Mouse (Mus musculus) embryonic stem cell, embryonic (primary cell): Measurements from ENCODE around the gene Churc1.

Experiments
- CTCF ChIA-PET, 4 experiments: fragments of 300-600 bp in 2 of 4; fragments of 350-600 bp in 2 of 4; sonication (Branson Sonifier 250); formaldehyde crosslinking; loops; one replicate each; lab custom pipeline; 2022; ENCODE audit warnings: inconsistent platforms in 2 of 4; lab: Charles Lee
- POLR2A ChIA-PET, 4 experiments: fragments of 300-600 bp in 2 of 4; fragments of 350-600 bp in 2 of 4; sonication (Branson Sonifier 250); formaldehyde crosslinking; loops; one replicate each; lab custom pipeline; 2022; ENCODE audit warnings: antibody characterized with exemption in 4 of 4, inconsistent platforms in 1 of 4; lab: Charles Lee

Gene Churc1

GRCm38 (mm10) chr12:76765354-76765851 is at the start of gene Churc1, which contains the start of gene Fntb:
TSS of gene Churc1 (plus strand) at chr12:76765538.
TSS of gene Fntb (plus strand) at chr12:76765589.
- CTCF ChIA-PET = interaction anchor here in 2 of 4 experiments (1.0 to 1.6 kb wide), 4 partner anchors 12 to 269 kb away, joined by 3 to 10 read pairs (median 4); no protein-coding TSS in a partner anchor

GRCm38 (mm10) chr12:76718384-76718783 is 47.0 kb upstream of the Churc1 start:
- POLR2A ChIA-PET = interaction anchor here in 1 of 4 experiments (1.0 kb wide), 1 partner anchor 161 kb away, joined by 3 read pairs; no protein-coding TSS in a partner anchor
- CTCF ChIA-PET = no interaction called here

More at GRCm38 (mm10) chr12:76765354-76765851, at the start of gene Churc1, which contains the start of gene Fntb:
- POLR2A ChIA-PET = interaction anchor here in 3 of 4 experiments (0.6 to 4.7 kb wide), 11 partner anchors 9 to 250 kb away, joined by 3 to 21 read pairs (median 3); no protein-coding TSS in a partner anchor

- CTCF ChIA-PET = interaction anchor here in 2 of 4 experiments (0.6 kb wide), 2 partner anchors 71 to 269 kb away, joined by 3 read pairs; no protein-coding TSS in a partner anchor
- POLR2A ChIA-PET = no interaction called here
These were observed 44.8 kb upstream of the Churc1 start for GRCm38 (mm10) chr12:76720572-76720971.

- POLR2A ChIA-PET = no interaction called here
- CTCF ChIA-PET = interaction anchor here in 1 of 4 experiments (0.6 kb wide), 1 partner anchor 32 kb away, joined by 3 read pairs; no protein-coding TSS in a partner anchor
These were observed 43.3 kb upstream of the Churc1 start for GRCm38 (mm10) chr12:76722026-76722425.

- ChIA-PET POLR2A (interaction anchor here in 2 of 4 experiments (0.6 kb wide), 2 partner anchors 109 to 187 kb away, joined by 3 to 15 read pairs; no protein-coding TSS in a partner anchor), CTCF (interaction anchor here in 1 of 4 experiments (0.6 kb wide), 1 partner anchor 376 kb away, joined by 14 read pairs; no protein-coding TSS in a partner anchor)
These were observed 37.4 kb upstream of the Churc1 start for GRCm38 (mm10) chr12:76727955-76728354.

GRCm38 (mm10) chr12:76750866-76751459 is 14.4 kb upstream of the Churc1 start:
- ChIA-PET CTCF (no interaction called here), POLR2A (interaction anchor here in 1 of 4 experiments (0.7 to 1.5 kb wide), 3 partner anchors 11 to 148 kb away, joined by 3 to 4 read pairs (median 4); no protein-coding TSS in a partner anchor)

GRCm38 (mm10) chr12:76752652-76753318 is 12.6 kb upstream of the Churc1 start:
- POLR2A ChIA-PET = interaction anchor here in 3 of 4 experiments (0.6 to 2.9 kb wide), 10 partner anchors 10 to 678 kb away, joined by 3 to 21 read pairs (median 5); partner anchors contain the start of genes Churc1 (in 3 of the 3), Fntb (in 3 of the 3) and Mthfd1 (in 1 of the 3)
- CTCF ChIA-PET = interaction anchor here (0.5 to 2.4 kb wide), 58 partner anchors 9 to 969 kb away, joined by 3 to 29 read pairs (median 4); partner anchors contain the start of genes Churc1 (in 2 of the 4) and Fntb (in 2 of the 4)

- ChIA-PET POLR2A (interaction anchor here in 3 of 4 experiments (0.6 to 4.7 kb wide), 9 partner anchors 12 to 120 kb away, joined by 3 to 21 read pairs (median 4); no protein-coding TSS in a partner anchor), CTCF (interaction anchor here in 2 of 4 experiments (1.0 to 1.6 kb wide), 4 partner anchors 13 to 270 kb away, joined by 3 to 10 read pairs (median 4); no protein-coding TSS in a partner anchor)
These were observed 728 bp downstream of the Churc1 start for GRCm38 (mm10) chr12:76765901-76766630.

GRCm38 (mm10) chr12:76770841-76771500 is 5.6 kb downstream of the Churc1 start:
- ChIA-PET CTCF (no interaction called here), POLR2A (interaction anchor here in 1 of 4 experiments (1.9 kb wide), 1 partner anchor 11 kb away, joined by 5 read pairs; no protein-coding TSS in a partner anchor)

GRCm38 (mm10) chr12:76771540-76771939 is 6.2 kb downstream of the Churc1 start:
- ChIA-PET CTCF (no interaction called here), POLR2A (interaction anchor here in 1 of 4 experiments (1.9 kb wide), 1 partner anchor 10 kb away, joined by 5 read pairs; no protein-coding TSS in a partner anchor)

GRCm38 (mm10) chr12:76774652-76775051 is 9.3 kb downstream of the Churc1 start:
- POLR2A ChIA-PET = interaction anchor here in 2 of 4 experiments (0.6 to 1.3 kb wide), 2 partner anchors 10 to 1858 kb away, joined by 3 read pairs; partner anchors contain the start of genes Churc1 (in 1 of the 2) and Fntb (in 1 of the 2)
- CTCF ChIA-PET = interaction anchor here in 1 of 4 experiments (0.5 kb wide), 1 partner anchor 63 kb away, joined by 9 read pairs; no protein-coding TSS in a partner anchor

- CTCF ChIA-PET = no interaction called here
These were observed 9.8 kb downstream of the Churc1 start for GRCm38 (mm10) chr12:76775132-76775531.

GRCm38 (mm10) chr12:76776898-76777297 is 11.6 kb downstream of the Churc1 start:
- CTCF ChIA-PET = interaction anchor here in 2 of 4 experiments (0.7 to 1.2 kb wide), 4 partner anchors 48 to 373 kb away, joined by 3 to 5 read pairs (median 3); partner anchors contain the start of gene Hspa2 (in 1 of the 2)
- POLR2A ChIA-PET = no interaction called here

More at GRCm38 (mm10) chr12:76775132-76775531, 9.8 kb downstream of the Churc1 start:
- POLR2A ChIA-PET = interaction anchor here in 1 of 4 experiments (1.3 kb wide), 1 partner anchor 10 kb away, joined by 3 read pairs; the partner anchor contains the start of genes Churc1 and Fntb

GRCm38 (mm10) chr12:76777845-76778244 is 12.5 kb downstream of the Churc1 start:
- CTCF ChIA-PET = interaction anchor here in 3 of 4 experiments (0.6 to 1.6 kb wide), 14 partner anchors 10 to 374 kb away, joined by 3 to 9 read pairs (median 3); partner anchors contain the start of gene Hspa2 (in 1 of the 3)
- POLR2A ChIA-PET = interaction anchor here in 2 of 4 experiments (0.5 kb wide), 2 partner anchors 39 to 1427 kb away, joined by 4 to 7 read pairs; no protein-coding TSS in a partner anchor

GRCm38 (mm10) chr12:76778305-76779083 is 13.2 kb downstream of the Churc1 start:
- CTCF ChIA-PET = interaction anchor here in 3 of 4 experiments (0.6 to 1.6 kb wide), 13 partner anchors 10 to 374 kb away, joined by 3 to 9 read pairs (median 3); partner anchors contain the start of gene Hspa2 (in 1 of the 3)
- POLR2A ChIA-PET = interaction anchor here in 2 of 4 experiments (0.5 kb wide), 2 partner anchors 38 to 1427 kb away, joined by 4 to 7 read pairs; no protein-coding TSS in a partner anchor
